Mouse (Mus musculus): ENCODE results near the gene Mark3. TPM values are rescaled to one million over a fixed set of nuclear protein-coding genes. Genes with fewer than 3 reads are reported as not detected.

The Mark3 gene
- total and polyA plus RNA-seq, 3 experiments = 43.9 to 71.6 TPM; not detected in 1

DNA sequence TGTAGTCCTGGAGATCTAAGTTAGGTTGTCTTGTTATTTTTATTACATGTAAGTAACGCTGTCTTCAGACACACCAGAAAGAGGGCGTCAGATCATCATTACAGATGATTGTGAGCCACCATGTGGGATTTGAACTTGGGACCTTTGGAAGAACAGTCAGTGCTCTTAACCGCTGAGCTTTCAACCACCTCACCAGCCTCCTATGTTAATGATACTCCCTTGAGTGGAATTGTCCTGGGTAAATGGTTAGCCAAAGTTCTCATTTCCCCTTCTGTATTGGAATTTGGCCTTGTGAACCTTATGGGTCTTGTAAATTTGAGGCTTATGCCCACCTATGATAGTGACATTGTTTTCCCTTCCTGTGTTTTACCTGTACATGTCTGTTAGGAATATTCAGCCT is 27.3 kb upstream of the Mark3 start:
- H3K27me3 ChIP-seq (ENCODE audit: control insufficient read depth in 1 of 2, insufficient read depth in 2 of 2, low read length in 2 of 2) = no peaks in the 10 kb centered on the region
- H3K36me3 ChIP-seq (ENCODE audit: control insufficient read depth in 1 of 2, insufficient read depth in 2 of 2, low read length in 2 of 2) = peaks cover 23 to 25% of the 10 kb centered on the region in 2 experiments
- H3K4me1 ChIP-seq (ENCODE audit: control insufficient read depth in 1 of 2, insufficient read depth in 2 of 2, low read length in 2 of 2) = peaks cover 5 to 12% of the 10 kb centered on the region in 2 experiments
- H3K27ac ChIP-seq (ENCODE audit: control insufficient read depth, low read depth, low read length) = no peak overlapping the region
- 0 out of 2 replicates have a peak, but pooled peaks cover 2% of the 10 kb centered on the region for H3K79me2 ChIP-seq (ENCODE audit: control insufficient read depth, insufficient read depth, low read length, poor library complexity)
- no peak for DNase-seq (ENCODE audit: low read depth, low spot score)
- no peak overlapping the region for H3K4me3 ChIP-seq (ENCODE audit: control insufficient read depth in 1 of 2, insufficient read depth in 1 of 2, low read depth in 2 of 2, low read length in 2 of 2)
- no peaks in the 10 kb centered on the region for H3K9me3 ChIP-seq (replicated peaks; ENCODE audit: insufficient read depth, low read length)
- TF ChIP-seq HCFC1 (IDR thresholded peaks at IDR 0.05; ENCODE audit: low read depth, low read length) = no peak
- TF ChIP-seq ELF1 (IDR thresholded peaks at IDR 0.05; ENCODE audit: low read depth, low read length) = no peak
- no peak for TF ChIP-seq RCOR1 (IDR thresholded peaks at IDR 0.05; ENCODE audit: low read depth, low read length)
- TF ChIP-seq MYB (IDR thresholded peaks at IDR 0.05; ENCODE audit: low read depth, low read length) = no peak
- no peak for TF ChIP-seq CTCF (IDR thresholded peaks at IDR 0.05 in 2 of 3, conservative IDR thresholded peaks at IDR 0.05 in 1 of 3; ENCODE audit: control insufficient read depth in 1 of 3, insufficient read depth in 1 of 3, low read depth in 2 of 3, low read length in 3 of 3, poor library complexity in 1 of 3, severe bottlenecking in 1 of 3)
- no peak for TF ChIP-seq ZC3H11A (IDR thresholded peaks at IDR 0.05; ENCODE audit: low read depth, low read length)
- no peak for TF ChIP-seq TCF12 (IDR thresholded peaks at IDR 0.05; ENCODE audit: low read depth, low read length)
- TF ChIP-seq ZNF384 (IDR thresholded peaks at IDR 0.05; ENCODE audit: low read depth, low read length) = no peak
- no peak for TF ChIP-seq CHD1 (IDR thresholded peaks at IDR 0.05; ENCODE audit: low read depth, low read length)
- no peak for TF ChIP-seq USF1 (IDR thresholded peaks at IDR 0.05; ENCODE audit: low read depth, low read length)
- no peak for TF ChIP-seq CHD2 (IDR thresholded peaks at IDR 0.05; ENCODE audit: low read length)
- TF ChIP-seq ZKSCAN1 (IDR thresholded peaks at IDR 0.05; ENCODE audit: low read depth, low read length) = no peak
- no peak for TF ChIP-seq USF2 (IDR thresholded peaks at IDR 0.05; ENCODE audit: borderline replicate concordance in 1 of 2, insufficient read depth in 1 of 2, low read depth in 1 of 2, low read length in 2 of 2)
- no peak for TF ChIP-seq TBP (IDR thresholded peaks at IDR 0.05; ENCODE audit: low read depth, low read length)
- TF ChIP-seq KAT2A (conservative IDR thresholded peaks at IDR 0.05; ENCODE audit: low read depth, low read length) = no peak
- TF ChIP-seq TAL1 (IDR thresholded peaks at IDR 0.05; ENCODE audit: low read length) = no peak
- TF ChIP-seq GATA1 (IDR thresholded peaks at IDR 0.05; ENCODE audit: low read depth, low read length) = no peak
- TF ChIP-seq MYC (IDR thresholded peaks at IDR 0.05; ENCODE audit: low read depth, low read length) = no peak
- no peak overlapping the region for H3K9ac ChIP-seq (ENCODE audit: control insufficient read depth, low read depth, low read length, poor library complexity, severe bottlenecking)

GRCm38 (mm10) chr12:111548555-111549289 is 25.6 kb upstream of the Mark3 start:
- Histone ChIP-seq H3K27ac (ENCODE audit: control insufficient read depth, low read depth, low read length) (no peak overlapping the region), H3K79me2 (ENCODE audit: control insufficient read depth, insufficient read depth, low read length, poor library complexity) (no peaks in the 10 kb centered on the region), H3K9me3 (replicated peaks; ENCODE audit: insufficient read depth, low read length) (no peaks in the 10 kb centered on the region), H3K36me3 (ENCODE audit: control insufficient read depth in 1 of 2, insufficient read depth in 2 of 2, low read length in 2 of 2) (peaks cover 6 to 12% of the 10 kb centered on the region in 2 experiments), H3K4me1 (ENCODE audit: control insufficient read depth in 1 of 2, insufficient read depth in 2 of 2, low read length in 2 of 2) (no peaks in the 10 kb centered on the region), H3K4me3 (ENCODE audit: control insufficient read depth in 1 of 2, insufficient read depth in 1 of 2, low read depth in 2 of 2, low read length in 2 of 2) (no peak overlapping the region), H3K9ac (ENCODE audit: control insufficient read depth, low read depth, low read length, poor library complexity, severe bottlenecking) (no peak overlapping the region), H3K27me3 (ENCODE audit: control insufficient read depth in 1 of 2, insufficient read depth in 2 of 2, low read length in 2 of 2) (no peaks in the 10 kb centered on the region)
- TF ChIP-seq ZNF384 (IDR thresholded peaks at IDR 0.05; ENCODE audit: low read depth, low read length) = no peak
- peak; percentile 6; the same call in 1 of the 2 replicates for TF ChIP-seq ZMIZ1 (IDR thresholded peaks at IDR 0.05; ENCODE audit: low read depth, low read length)
- no peak for TF ChIP-seq CHD2 (IDR thresholded peaks at IDR 0.05; ENCODE audit: low read length)
- TF ChIP-seq POLR2AphosphoS2 (IDR thresholded peaks at IDR 0.05; ENCODE audit: low read length) = peak; percentile 92; the same call in 1 of the 2 replicates
- TF ChIP-seq ZC3H11A (IDR thresholded peaks at IDR 0.05; ENCODE audit: low read depth, low read length) = no peak
- TF ChIP-seq MAZ (IDR thresholded peaks at IDR 0.05; ENCODE audit: low read depth, low read length) = no peak
- no peak for TF ChIP-seq MEF2A (IDR thresholded peaks at IDR 0.05; ENCODE audit: extremely low read depth, insufficient replicate concordance, low read depth, low read length, poor library complexity, severe bottlenecking)
- TF ChIP-seq POLR2A (IDR thresholded peaks at IDR 0.05; ENCODE audit: control insufficient read depth in 1 of 2, insufficient read depth in 1 of 2, low read depth in 1 of 2, low read length in 2 of 2, poor library complexity in 1 of 2) = peak in 1 of 2 experiments; percentile 41; a peak in 2 of 4 replicates
- no peak for TF ChIP-seq ZKSCAN1 (IDR thresholded peaks at IDR 0.05; ENCODE audit: low read depth, low read length)
- peak; percentile 49 for DNase-seq (ENCODE audit: low read depth, low spot score)
